Mouse (Mus musculus) ES-Bruce4 (cell line): ENCODE measurements around the gene Bcl9l. TPM values are rescaled to one million over a fixed set of nuclear protein-coding genes. Genes with fewer than 3 reads are reported as not detected.

Source experiments
- H3K27ac ChIP-seq: 2 replicates; pipeline ENCODE4 v1.5.1; 2012; ENCODE audit warnings: low read length, inconsistent platforms; ENCODE audit not compliant: insufficient read depth
- H3K27me3 ChIP-seq: 2 replicates; pipeline ENCODE4 v1.6.1; 2012; ENCODE audit warnings: mild to moderate bottlenecking, low read length, inconsistent platforms; ENCODE audit not compliant: control insufficient read depth, poor library complexity, insufficient read depth, severe bottlenecking
- H3K36me3 ChIP-seq: 2 replicates; pipeline ENCODE4 v1.6.1; 2012; ENCODE audit warnings: inconsistent platforms, mild to moderate bottlenecking, low read length, moderate library complexity; ENCODE audit not compliant: control insufficient read depth, poor library complexity, insufficient read depth, severe bottlenecking
- H3K4me1 ChIP-seq: one replicate; pipeline ENCODE4 v1.8.1; 2011; ENCODE audit warnings: low read length; ENCODE audit not compliant: control insufficient read depth, insufficient read depth
- H3K4me3 ChIP-seq: 2 replicates; pipeline ENCODE4 v1.5.1; 2011; ENCODE audit warnings: low read depth, mild to moderate bottlenecking, low read length
- H3K9ac ChIP-seq: 2 replicates; pipeline ENCODE4 v1.6.1; 2012; ENCODE audit warnings: low read depth, mild to moderate bottlenecking, inconsistent platforms; ENCODE audit not compliant: poor library complexity, severe bottlenecking
- H3K9me3 ChIP-seq: replicated peaks from 2 replicates; pipeline ENCODE4 v1.6.1; 2012; ENCODE audit warnings: mild to moderate bottlenecking, low read length, inconsistent platforms; ENCODE audit not compliant: control insufficient read depth, poor library complexity, insufficient read depth, severe bottlenecking
- CTCF ChIP-seq: IDR thresholded peaks from one replicate; pipeline ENCODE4 v1.8.1; 2011; ENCODE audit warnings: low read depth, low read length
- EP300 ChIP-seq: IDR thresholded peaks from 2 replicates; pipeline ENCODE4 v1.6.1; 2011; ENCODE audit warnings: low read depth, low read length; ENCODE audit not compliant: insufficient read depth
- POLR2A ChIP-seq: IDR thresholded peaks from one replicate; pipeline ENCODE4 v1.8.1; 2011; ENCODE audit warnings: low read length; ENCODE audit not compliant: insufficient read depth
- polyA plus RNA-seq: library from polyadenylated mRNA; stranded (reverse); fragments of >200 nt; gene quantifications from 2 replicates; pipeline ENCODE4 v1.2.4, GENCODE M21; 2011; ENCODE audit warnings: low read depth; ENCODE audit not compliant: missing spikeins, insufficient read depth, insufficient read length

Bcl9l gene
- polyA plus RNA-seq, 1 experiment = 22.6 TPM

DNA sequence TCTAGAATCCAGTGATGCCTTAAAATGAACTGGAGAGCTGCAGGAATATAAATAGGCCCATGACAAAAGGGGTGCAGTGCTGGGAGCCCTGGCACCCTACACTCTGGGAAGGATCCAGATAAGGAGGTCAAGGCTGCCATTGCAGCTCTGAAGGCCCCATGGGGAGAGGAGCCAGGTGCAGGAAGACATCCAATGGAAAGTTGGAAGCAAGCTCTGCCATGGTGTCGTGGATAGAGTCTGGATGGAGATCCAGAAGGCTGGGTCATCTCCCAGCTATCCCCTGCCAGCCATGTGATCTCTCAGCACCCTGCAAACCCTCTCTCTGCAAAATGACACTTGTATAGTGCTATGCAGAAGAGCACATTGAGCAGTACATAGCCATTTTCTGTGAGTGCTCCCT, 8.3 kb upstream of the Bcl9l start:
- TF ChIP-seq EP300 (no peak), CTCF (no peak), POLR2A (no peak)
- H3K27ac ChIP-seq = no peak overlapping the region
- no peaks in the 10 kb centered on the region for H3K4me1 ChIP-seq
- no peak overlapping the region for H3K9ac ChIP-seq
- no peaks in the 10 kb centered on the region for H3K27me3 ChIP-seq
- no peaks in the 10 kb centered on the region for H3K9me3 ChIP-seq
- H3K4me3 ChIP-seq = no peak overlapping the region
- no peaks in the 10 kb centered on the region for H3K36me3 ChIP-seq

GRCm38 (mm10) chr9:44475936-44476335, 6.7 kb upstream of the Bcl9l start:
- no peaks in the 10 kb centered on the region for H3K4me1 ChIP-seq
- TF ChIP-seq POLR2A (no peak), CTCF (peak; percentile 11), EP300 (no peak)
- no peak overlapping the region for H3K4me3 ChIP-seq
- no peak overlapping the region for H3K9ac ChIP-seq
- H3K36me3 ChIP-seq = no peaks in the 10 kb centered on the region
- H3K27ac ChIP-seq = no peak overlapping the region
- H3K9me3 ChIP-seq = no peaks in the 10 kb centered on the region
- no peaks in the 10 kb centered on the region for H3K27me3 ChIP-seq

DNA sequence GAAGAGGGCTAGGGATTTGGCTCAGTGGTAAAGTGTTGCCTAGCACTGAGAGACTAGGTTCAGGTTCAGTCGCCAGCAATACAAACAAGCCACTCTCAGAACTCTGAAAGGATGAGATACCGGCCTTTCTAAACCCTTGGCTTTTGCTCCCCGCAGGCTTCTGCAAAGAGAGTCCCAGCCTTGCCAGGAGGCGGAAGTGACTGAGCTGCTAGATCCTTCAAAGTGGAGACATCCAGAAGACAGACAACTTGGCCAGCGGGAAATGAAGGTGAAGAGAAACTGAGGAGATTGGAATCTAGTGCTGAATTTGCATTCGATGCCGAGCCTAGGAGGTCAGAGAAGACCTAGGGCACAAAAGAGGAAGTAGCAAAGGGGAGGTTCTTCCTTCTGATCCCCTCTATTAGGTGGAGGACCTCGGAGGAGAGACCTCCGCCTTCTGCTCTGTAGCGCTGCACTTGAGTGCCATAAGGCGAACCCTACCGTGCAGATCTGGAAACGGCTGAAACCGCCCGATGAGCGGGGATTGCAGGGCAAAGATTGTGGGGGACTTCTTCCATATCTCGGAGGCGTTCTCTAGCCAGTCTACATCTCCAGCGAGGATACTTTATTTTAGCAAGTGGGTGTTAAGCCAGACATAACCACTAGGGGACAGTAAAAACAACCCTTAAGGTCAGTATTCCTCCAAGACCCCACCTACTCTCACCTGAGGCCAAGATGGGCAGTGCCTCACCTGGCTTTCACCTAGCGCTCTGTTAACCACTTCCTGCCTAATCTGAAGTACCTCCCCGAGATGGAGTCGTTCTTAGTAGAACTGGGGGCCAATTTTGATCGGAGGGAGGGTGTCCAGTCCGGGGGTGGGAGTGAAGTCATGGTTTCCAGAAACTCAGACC, 5.0 kb upstream of the Bcl9l start:
- Histone ChIP-seq H3K27ac (no peak overlapping the region), H3K4me3 (peak overlapping the region; percentile 68), H3K36me3 (no peaks in the 10 kb centered on the region), H3K4me1 (peaks cover 2% of the 10 kb centered on the region), H3K9ac (no peak overlapping the region), H3K9me3 (no peaks in the 10 kb centered on the region), H3K27me3 (no peaks in the 10 kb centered on the region)
- TF ChIP-seq POLR2A (no peak), EP300 (0 out of 2 replicates have a peak, but pooled peaks have one; percentile 33), CTCF (peak; percentile 43)

GRCm38 (mm10) chr9:44478229-44478921, 4.2 kb upstream of the Bcl9l start:
- Histone ChIP-seq H3K9me3 (no peaks in the 10 kb centered on the region), H3K4me3 (peak overlapping the region; percentile 68), H3K9ac (peak overlapping the region; percentile 82), H3K27ac (no peak overlapping the region), H3K36me3 (no peaks in the 10 kb centered on the region), H3K27me3 (no peaks in the 10 kb centered on the region), H3K4me1 (peaks cover 2% of the 10 kb centered on the region)
- 0 out of 2 replicates have a peak, but pooled peaks have one; percentile 63 for TF ChIP-seq EP300
- TF ChIP-seq POLR2A = no peak

DNA sequence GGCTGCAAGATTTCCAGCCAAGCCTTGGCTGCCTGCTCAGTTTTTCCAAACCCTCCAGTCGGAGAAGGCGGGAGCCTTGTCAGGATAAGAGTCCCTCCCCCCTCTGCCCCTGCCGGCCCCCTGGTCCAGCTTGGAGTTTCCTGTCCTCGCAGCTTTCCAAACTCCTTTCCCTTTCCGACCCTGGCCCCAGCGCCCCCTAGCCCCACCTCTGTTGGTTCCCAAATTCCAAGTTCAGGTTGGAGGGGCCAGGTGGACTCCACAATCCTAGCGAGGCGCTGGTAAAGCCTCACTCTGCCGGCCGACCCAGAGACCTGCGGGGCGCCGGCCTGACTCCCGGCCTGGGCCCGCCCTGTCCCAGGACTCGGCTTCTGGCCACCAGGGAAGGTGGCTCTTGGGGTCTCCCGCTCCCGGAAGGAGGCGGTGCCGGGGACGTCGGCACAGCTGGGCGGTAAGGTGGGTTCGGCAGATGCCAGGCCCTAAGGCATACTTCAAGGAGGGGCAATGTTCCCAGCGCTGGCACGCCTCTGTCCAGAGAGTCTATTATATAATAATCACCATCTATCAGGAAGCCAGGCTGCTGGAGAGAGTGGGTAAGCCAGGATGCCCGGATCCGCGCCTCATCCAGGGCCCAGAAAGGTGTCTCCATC, 3.5 kb upstream of the Bcl9l start:
- TF ChIP-seq CTCF = no peak
- TF ChIP-seq POLR2A = no peak
- no peak for TF ChIP-seq EP300
- no peaks in the 10 kb centered on the region for H3K9me3 ChIP-seq
- no peak overlapping the region for H3K27ac ChIP-seq
- H3K4me3 ChIP-seq = peak overlapping the region; percentile 82
- no peaks in the 10 kb centered on the region for H3K27me3 ChIP-seq
- H3K4me1 ChIP-seq = peaks cover 2% of the 10 kb centered on the region
- peak overlapping the region; percentile 82 for H3K9ac ChIP-seq
- no peaks in the 10 kb centered on the region for H3K36me3 ChIP-seq
